ENCODE assay signal across 8 mouse cellular contexts in genomic region chr4:136171455-136171854, GRCm38 (mm10). TPM values are rescaled to one million over a fixed set of nuclear protein-coding genes. Genes with fewer than 3 reads are reported as not detected.
DNase-seq lines count a peak whose midpoint lies in the region; ATAC-seq and TF ChIP-seq lines count a peak whose summit lies in the region.

No protein-coding gene starts in this region.

- WGBS in forebrain, embryonic 16.5 days = 10% methylated on average over 12 of the region's 12 CpGs
- 41% methylated on average over 12 of the region's 12 CpGs for WGBS in liver, embryonic 15.5 days (ENCODE audit: insufficient replicate concordance)

- no peak for ATAC-seq in erythroblast, adult 5-6 weeks (replicated peaks; ENCODE audit: low FRiP score, poor library complexity, severe bottlenecking)
- ATAC-seq in forebrain, embryonic 16.5 days = peak; percentile 50; the same call in 1 of the 2 replicates
- no peak for ATAC-seq in liver, embryonic 15.5 days (ENCODE audit: insufficient read depth)

- peaks cover 39% of the 10 kb centered on the region for H3K36me3 ChIP-seq in erythroblast, embryonic 14.5 days (ENCODE audit: control insufficient read depth)
- H3K36me3 ChIP-seq in E14TG2a.4 (ENCODE audit: insufficient read depth, low read length) = peaks cover 3% of the 10 kb centered on the region
- no peaks in the 10 kb centered on the region for H3K36me3 ChIP-seq in forebrain, embryonic 16.5 days (ENCODE audit: control insufficient read depth, insufficient read depth)
- H3K36me3 ChIP-seq in liver, embryonic 15.5 days (replicated peaks) = peaks cover 25% of the 10 kb centered on the region

- no peak for TF ChIP-seq CTCF in E14TG2a.4 (conservative IDR thresholded peaks at IDR 0.05; ENCODE audit: low read length)

- peak overlapping the region; percentile 100 for H3K4me2 ChIP-seq in forebrain, embryonic 16.5 days (ENCODE audit: low read length)
- H3K4me2 ChIP-seq in liver, embryonic 15.5 days = peak overlapping the region; percentile 85

- peaks cover 5% of the 10 kb centered on the region for H3K27me3 ChIP-seq in erythroblast, embryonic 14.5 days (ENCODE audit: control insufficient read depth)
- peaks cover 5% of the 10 kb centered on the region; the same call in 1 of the 2 replicates for H3K27me3 ChIP-seq in E14TG2a.4 (ENCODE audit: insufficient read depth, low read length)
- no peaks in the 10 kb centered on the region for H3K27me3 ChIP-seq in forebrain, embryonic 16.5 days (replicated peaks; ENCODE audit: control insufficient read depth, insufficient read depth, low read length)
- peaks cover 7% of the 10 kb centered on the region; the same call in 1 of the 2 replicates for H3K27me3 ChIP-seq in liver, embryonic 15.5 days

- no peak for DNase-seq in adrenal gland, postnatal 25 days
- DNase-seq in B cell, adult 2 months = no peak
- no peak for DNase-seq in spleen, postnatal 4 days (ENCODE audit: low spot score in 2 of 2)

- H3K9ac ChIP-seq in forebrain, embryonic 16.5 days (replicated peaks; ENCODE audit: low read depth, low read length) = peak overlapping the region; percentile 53
- H3K9ac ChIP-seq in liver, embryonic 15.5 days = peak overlapping the region; percentile 98

- no peaks in the 10 kb centered on the region for H3K9me3 ChIP-seq in erythroblast, embryonic 14.5 days (ENCODE audit: control insufficient read depth, low read length)
- H3K9me3 ChIP-seq in E14TG2a.4 (ENCODE audit: low read length) = no peaks in the 10 kb centered on the region
- no peaks in the 10 kb centered on the region for H3K9me3 ChIP-seq in forebrain, embryonic 16.5 days (ENCODE audit: control insufficient read depth, low read length)
- no peaks in the 10 kb centered on the region for H3K9me3 ChIP-seq in liver, embryonic 15.5 days (replicated peaks)

- H3K4me3 ChIP-seq in erythroblast, embryonic 14.5 days (replicated peaks) = peak overlapping the region; percentile 82
- peak overlapping the region; percentile 57 for H3K4me3 ChIP-seq in E14TG2a.4 (replicated peaks; ENCODE audit: low read length)
- H3K4me3 ChIP-seq in forebrain, embryonic 16.5 days (replicated peaks; ENCODE audit: low read length) = peak overlapping the region; percentile 58
- H3K4me3 ChIP-seq in liver, embryonic 15.5 days (replicated peaks) = peak overlapping the region; percentile 93

- peaks cover 57% of the 10 kb centered on the region for H3K4me1 ChIP-seq in erythroblast, embryonic 14.5 days (ENCODE audit: control insufficient read depth)
- peaks cover 62% of the 10 kb centered on the region for H3K4me1 ChIP-seq in E14TG2a.4 (replicated peaks; ENCODE audit: low read depth, low read length)
- H3K4me1 ChIP-seq in forebrain, embryonic 16.5 days (replicated peaks; ENCODE audit: control insufficient read depth, insufficient read depth, low read length) = peaks cover 16% of the 10 kb centered on the region
- peaks cover 49% of the 10 kb centered on the region for H3K4me1 ChIP-seq in liver, embryonic 15.5 days (replicated peaks)

- no peak overlapping the region for H3K27ac ChIP-seq in forebrain, embryonic 16.5 days (ENCODE audit: low read length)
- peak overlapping the region; percentile 99 for H3K27ac ChIP-seq in liver, embryonic 15.5 days (replicated peaks)

RNA-seq across cellular contexts. Expression of gene E2f2, which starts 0.7 kb away (rescaled TPM):
- 108 and 119 TPM in 2 replicates for polyA plus RNA-seq in erythroblast, embryonic 14.5 days (2012)
- 226 and 246 TPM in 2 replicates for total RNA-seq in erythroblast, adult 5-6 weeks (2015; ENCODE audit: low replicate concordance)
- 344 and 364 TPM in 2 replicates for total RNA-seq in erythroblast, adult 5-6 weeks (2017; ENCODE audit: low replicate concordance)
- polyA plus RNA-seq in forebrain, embryonic 16.5 days (2015; fragmentation: Nextera tagmentation; extraction: Ambion mirVana) = 3.9 and 4.3 TPM in 2 replicates
- polyA plus RNA-seq in liver, embryonic 15.5 days (2015; fragmentation: Nextera tagmentation; extraction: Ambion mirVana) = 85.3 and 95.6 TPM in 2 replicates
- 4.1 and 4.8 TPM in 2 replicates for total RNA-seq in adrenal gland, postnatal 25 days (2021)

RNA-seq across cellular contexts. Expression of gene Id3, which starts 28.2 kb away (rescaled TPM):
- polyA plus RNA-seq in erythroblast, embryonic 14.5 days (2012) = 0.38 and 0.54 TPM in 2 replicates
- total RNA-seq in erythroblast, adult 5-6 weeks (2015; ENCODE audit: low replicate concordance) = not detected in 2 replicates
- not detected in 2 replicates for total RNA-seq in erythroblast, adult 5-6 weeks (2017; ENCODE audit: low replicate concordance)
- 85.1 and 102 TPM in 2 replicates for polyA plus RNA-seq in forebrain, embryonic 16.5 days (2015; fragmentation: Nextera tagmentation; extraction: Ambion mirVana)
- 41.3 and 42.6 TPM in 2 replicates for polyA plus RNA-seq in liver, embryonic 15.5 days (2015; fragmentation: Nextera tagmentation; extraction: Ambion mirVana)
- total RNA-seq in adrenal gland, postnatal 25 days (2021) = 59.6 and 78.0 TPM in 2 replicates

RNA-seq across cellular contexts. Expression of gene Asap3, which starts 34.7 kb away (rescaled TPM):
- polyA plus RNA-seq in erythroblast, embryonic 14.5 days (2012) = 0.01 TPM in 2 replicates
- total RNA-seq in erythroblast, adult 5-6 weeks (2015; ENCODE audit: low replicate concordance) = 0.19 TPM in 1 of 2 replicates, not detected in the other
- total RNA-seq in erythroblast, adult 5-6 weeks (2017; ENCODE audit: low replicate concordance) = 0.43 TPM in 1 of 2 replicates, not detected in the other
- polyA plus RNA-seq in forebrain, embryonic 16.5 days (2015; fragmentation: Nextera tagmentation; extraction: Ambion mirVana) = 3.7 and 4.1 TPM in 2 replicates
- 2.5 and 3.0 TPM in 2 replicates for polyA plus RNA-seq in liver, embryonic 15.5 days (2015; fragmentation: Nextera tagmentation; extraction: Ambion mirVana)
- 1.8 and 2.8 TPM in 2 replicates for total RNA-seq in adrenal gland, postnatal 25 days (2021)

Comparison
In these comparisons a context has a peak if more than half of its experiments do, and no peak if none do; other contexts are left out.
1. RNA of gene E2f2, which starts 0.7 kb away (polyA plus RNA-seq): 108 to 119 TPM in erythroblast, embryonic 14.5 days and 85.3 to 95.6 TPM in liver, embryonic 15.5 days; 3.9 to 4.3 TPM in forebrain, embryonic 16.5 days; every median in the first group is over 10 times any median in the second.
2. RNA of gene Id3, which starts 28.2 kb away (polyA plus RNA-seq): 85.1 to 102 TPM in forebrain, embryonic 16.5 days and 41.3 to 42.6 TPM in liver, embryonic 15.5 days; 0.38 to 0.54 TPM in erythroblast, embryonic 14.5 days; every median in the first group is over 10 times any median in the second.
3. Peak in every context shown above with its lines, with median percentiles within 50 percentile points of each other: H3K4me3 ChIP-seq.